In the genomic region with DNA sequence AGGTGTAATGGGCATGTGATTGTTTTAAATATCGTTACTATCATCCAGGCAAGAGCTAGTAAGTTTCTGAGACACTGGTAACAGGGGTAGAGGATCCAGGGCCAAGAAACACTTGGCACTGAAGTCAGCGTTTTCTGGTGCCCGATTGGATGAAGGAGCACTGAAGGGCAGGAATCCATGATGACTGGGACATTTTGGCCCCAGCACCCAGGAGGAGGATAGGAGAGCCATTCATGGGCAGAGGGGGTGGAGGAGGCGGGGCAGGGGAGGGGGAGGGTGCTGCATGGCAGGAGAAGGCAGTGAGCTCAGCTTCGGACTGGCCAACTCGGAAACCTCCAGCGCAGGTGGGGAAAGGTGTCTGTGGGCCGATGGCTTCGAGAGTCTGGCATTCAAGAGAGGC, we compare ENCODE assay signal across 19 mouse cellular contexts. TPM values are rescaled to one million over a fixed set of nuclear protein-coding genes. Genes with fewer than 3 reads are reported as not detected.
DNase-seq lines count a peak whose midpoint lies in the region; ATAC-seq and TF ChIP-seq lines count a peak whose summit lies in the region.
"Had no signal": no experiment of that assay in that cellular context is flagged by ENCODE, and none has a peak within 500 bp of the region (broad histone marks: within the 10 kb centered on the region; RNA-seq: fewer than 3 reads in every experiment).

No protein-coding gene starts in this region.

- no peak overlapping the region for H3K4me3 ChIP-seq in kidney, embryonic 15.5 days (replicated peaks)
- H3K4me3 ChIP-seq in left cerebral cortex, adult 2 months, result no peak overlapping the region
- no peak overlapping the region for H3K4me3 ChIP-seq in cortical plate, adult 2 months (ENCODE audit: insufficient read depth, low read length)
- H3K4me3 ChIP-seq: embryonic facial prominence, embryonic 10.5 days; forebrain, embryonic 13.5 days; heart, embryonic 12.5 days; megakaryocyte, embryonic 14.5 days; midbrain, embryonic 15.5 days; stomach, embryonic 15.5 days had no signal

- no peak overlapping the region for H3K9ac ChIP-seq in kidney, embryonic 15.5 days
- H3K9ac ChIP-seq: forebrain, embryonic 13.5 days; heart, embryonic 12.5 days; midbrain, embryonic 15.5 days; stomach, embryonic 15.5 days had no signal

- DNase-seq in cerebellum, adult 18-20 months, result peak; percentile 6 to 19
- no peak for DNase-seq in cerebellum, adult 11-12 months
- DNase-seq in kidney, adult 11 months, result peak; percentile 73
- DNase-seq in left cerebral cortex, postnatal 4 days, result peak; percentile 12
- no peak for DNase-seq in left cerebral cortex, adult 2 months (ENCODE audit: extremely low spot score in 1 of 2, low spot score in 2 of 2)
- DNase-seq in retina, postnatal 1 day, result no peak
- DNase-seq: adrenal gland, adult 8-10 months; heart, postnatal 36 days; lung, postnatal 14 days; thymus, adult 2 months had no signal

- TF ChIP-seq CTCF in left cerebral cortex, adult 2 months (IDR thresholded peaks at IDR 0.05), result no peak
- no peak for TF ChIP-seq CTCF in cortical plate, adult 2 months (IDR thresholded peaks at IDR 0.05; ENCODE audit: extremely low read depth, insufficient read depth, low read length)

- 62% methylated on average over 9 of the region's 9 CpGs for WGBS in kidney, embryonic 15.5 days

- no peak overlapping the region for H3K27ac ChIP-seq in kidney, embryonic 15.5 days
- H3K27ac ChIP-seq in left cerebral cortex, adult 2 months, result no peak overlapping the region
- H3K27ac ChIP-seq in cortical plate, adult 2 months (ENCODE audit: insufficient read depth, low read length), result 0 out of 2 replicates have a peak overlapping the region, but pooled peaks have one; percentile 2
- H3K27ac ChIP-seq: embryonic facial prominence, embryonic 10.5 days; forebrain, embryonic 13.5 days; midbrain, embryonic 15.5 days; stomach, embryonic 15.5 days had no signal

- no peak for TF ChIP-seq POLR2A in cortical plate, adult 2 months (IDR thresholded peaks at IDR 0.05; ENCODE audit: extremely low read depth, insufficient read depth, low read length)

- peaks cover 58% of the 10 kb centered on the region for H3K4me1 ChIP-seq in kidney, embryonic 15.5 days
- H3K4me1 ChIP-seq in cortical plate, adult 2 months (ENCODE audit: control insufficient read depth, insufficient read depth, low read length), result no peaks in the 10 kb centered on the region
- H3K4me1 ChIP-seq: forebrain, embryonic 13.5 days; megakaryocyte, embryonic 14.5 days; midbrain, embryonic 15.5 days had no signal

- ATAC-seq in kidney, embryonic 15.5 days (replicated peaks; ENCODE audit: low FRiP score), result no peak
- ATAC-seq: forebrain, embryonic 13.5 days; midbrain, embryonic 15.5 days had no signal

- no peaks in the 10 kb centered on the region for H3K9me3 ChIP-seq in kidney, embryonic 15.5 days (replicated peaks)
- H3K9me3 ChIP-seq: embryonic facial prominence, embryonic 10.5 days; forebrain, embryonic 13.5 days; heart, embryonic 12.5 days; midbrain, embryonic 15.5 days; stomach, embryonic 15.5 days had no signal

- intact Hi-C loops in left cerebral cortex, postnatal 4 days (cut with DNase I), result no loop called here
- intact Hi-C loops in left cerebral cortex, adult 2 months (cut with DNase I), result no loop called here

- no peaks in the 10 kb centered on the region for H3K27me3 ChIP-seq in kidney, embryonic 15.5 days
- H3K27me3 ChIP-seq: forebrain, embryonic 13.5 days; midbrain, embryonic 15.5 days; stomach, embryonic 15.5 days had no signal

- 0 out of 2 replicates have a peak, but pooled peaks cover 4% of the 10 kb centered on the region for H3K36me3 ChIP-seq in kidney, embryonic 15.5 days
- H3K36me3 ChIP-seq: embryonic facial prominence, embryonic 10.5 days; heart, embryonic 12.5 days; midbrain, embryonic 15.5 days; stomach, embryonic 15.5 days had no signal

- H3K4me2 ChIP-seq in kidney, embryonic 15.5 days, result no peak overlapping the region
- H3K4me2 ChIP-seq: forebrain, embryonic 13.5 days; heart, embryonic 12.5 days; midbrain, embryonic 15.5 days; stomach, embryonic 15.5 days had no signal

RNA-seq across cellular contexts. Expression of gene Eva1a, which starts 9.4 kb away (rescaled TPM):
- 42.5 and 42.8 TPM in 2 replicates for polyA plus RNA-seq in kidney, embryonic 15.5 days (2015; fragmentation: Nextera tagmentation; extraction: Ambion mirVana)
- 1 to 10 TPM; 2.3 to 2.9 TPM for total RNA-seq in left cerebral cortex, postnatal 4 days (2021)
- 10 to 100 TPM; 13.0 to 13.8 TPM for total RNA-seq in left cerebral cortex, adult 2 months (2021)
- 17.1 and 17.3 TPM in 2 replicates for polyA plus RNA-seq in cortical plate, adult 2 months (2012; rRNA removed)
- total RNA-seq: MEL had no signal

Comparison
In these comparisons a context has a peak if more than half of its experiments do, and no peak if none do; other contexts are left out.
1. DNase-seq: peak in cerebellum, adult 18-20 months (2 of 2), kidney, adult 11 months (single experiment) and left cerebral cortex, postnatal 4 days (single experiment); none in cerebellum, adult 11-12 months (single experiment), left cerebral cortex, adult 2 months (0 of 2) and retina, postnatal 1 day (single experiment).